Mouse (Mus musculus): ENCODE data around the gene Rnf169. TPM values are rescaled to one million over a fixed set of nuclear protein-coding genes. Genes with fewer than 3 reads are reported as not detected.
A peak's percentile ranks its signal among the peaks of the same experiment; 100 is the strongest.
"Not testable (repeated sequence)": the region's sequence is repeated elsewhere in the genome, so short reads cannot be mapped to it uniquely, and the experiment has no call there.

Rnf169 gene
- total and polyA plus RNA-seq, 3 experiments, result 2.9 to 10.6 (median 9.4) TPM

- DNase-seq, result no peak
- no peak overlapping the region for H3K4me3 ChIP-seq
- H3K27ac ChIP-seq, result 0 out of 2 replicates have a peak overlapping the region, but pooled peaks have one; percentile 11
- TF ChIP-seq POLR2A (IDR thresholded peaks at IDR 0.05; ENCODE audit: insufficient read depth, low read depth, low read length) (no peak), CTCF (IDR thresholded peaks at IDR 0.05) (no peak), EP300 (IDR thresholded peaks at IDR 0.05; ENCODE audit: insufficient read depth, low read depth, low read length) (no peak)
- intact Hi-C loops (cut with DNase I), result loop anchor here (2.0 kb wide), 1 partner anchor 17 kb away; no protein-coding TSS in a partner anchor
- peaks cover 4% of the 10 kb centered on the region for H3K4me1 ChIP-seq (ENCODE audit: control insufficient read depth, insufficient read depth, low read length)
- H3K9ac ChIP-seq (ENCODE audit: low read depth, low read length), result no peak overlapping the region
- no peaks in the 10 kb centered on the region for H3K27me3 ChIP-seq (ENCODE audit: control insufficient read depth, insufficient read depth, low read length)
- 95% methylated on average over 3 of the region's 3 CpGs for WGBS
- H3K79me2 ChIP-seq (replicated peaks; ENCODE audit: control insufficient read depth, insufficient read depth, low read length), result no peaks in the 10 kb centered on the region
- no peaks in the 10 kb centered on the region for H3K36me3 ChIP-seq (ENCODE audit: control insufficient read depth, insufficient read depth, low read length)
Observed at GRCm38 (mm10) chr7:99945939-99946338, 34.3 kb downstream of the Rnf169 start.

DNA sequence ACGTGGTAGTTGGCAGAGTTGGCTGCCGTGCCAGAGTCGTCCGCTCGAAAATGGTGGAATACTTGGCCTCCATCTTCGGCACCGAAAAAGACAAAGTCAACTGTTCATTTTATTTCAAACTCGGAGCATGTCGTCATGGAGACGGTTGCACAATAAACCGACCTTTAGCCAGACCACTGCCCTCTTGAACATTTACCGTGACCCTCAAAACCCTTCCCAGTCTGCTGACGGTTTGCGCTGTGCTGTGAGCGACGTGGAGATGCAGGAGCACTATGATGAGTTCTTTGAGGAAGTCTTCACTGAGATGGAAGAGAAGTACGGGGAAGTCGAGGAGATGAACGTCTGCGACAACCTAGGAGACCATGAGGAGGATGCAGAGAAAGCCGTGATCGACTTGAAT, 35.2 kb downstream of the Rnf169 start:
- H3K27me3 ChIP-seq (ENCODE audit: control insufficient read depth, insufficient read depth, low read length); H3K4me1 ChIP-seq (ENCODE audit: control insufficient read depth, insufficient read depth, low read length); H3K4me3 ChIP-seq; intact Hi-C loops (cut with DNase I); H3K79me2 ChIP-seq (replicated peaks; ENCODE audit: control insufficient read depth, insufficient read depth, low read length); H3K9ac ChIP-seq (ENCODE audit: low read depth, low read length); H3K36me3 ChIP-seq (ENCODE audit: control insufficient read depth, insufficient read depth, low read length); DNase-seq; H3K27ac ChIP-seq: not testable (repeated sequence)
- WGBS, result 96% methylated on average over 22 of the region's 22 CpGs

- WGBS, result 90% methylated on average over 3 of the region's 3 CpGs
Observed at GRCm38 (mm10) chr7:99944520-99944919, 35.7 kb downstream of the Rnf169 start.

GRCm38 (mm10) chr7:99940669-99941068, 39.6 kb downstream of the Rnf169 start:
- Histone ChIP-seq H3K27me3 (ENCODE audit: control insufficient read depth, insufficient read depth, low read length) (no peaks in the 10 kb centered on the region), H3K27ac (no peak overlapping the region), H3K4me1 (ENCODE audit: control insufficient read depth, insufficient read depth, low read length) (no peaks in the 10 kb centered on the region), H3K36me3 (ENCODE audit: control insufficient read depth, insufficient read depth, low read length) (no peaks in the 10 kb centered on the region; the same call in 1 of the 2 replicates), H3K4me3 (no peak overlapping the region), H3K9ac (ENCODE audit: low read depth, low read length) (no peak overlapping the region), H3K79me2 (replicated peaks; ENCODE audit: control insufficient read depth, insufficient read depth, low read length) (no peaks in the 10 kb centered on the region)
- intact Hi-C loops (cut with DNase I), result no loop called here
- DNase-seq, result no peak
- no peak for TF ChIP-seq EP300 (IDR thresholded peaks at IDR 0.05; ENCODE audit: insufficient read depth, low read depth, low read length)
- 100% methylated on average over 1 of the region's 1 CpGs for WGBS

More at GRCm38 (mm10) chr7:99944520-99944919, 35.7 kb downstream of the Rnf169 start:
- Histone ChIP-seq H3K4me3 (no peak overlapping the region), H3K9ac (ENCODE audit: low read depth, low read length) (no peak overlapping the region), H3K4me1 (ENCODE audit: control insufficient read depth, insufficient read depth, low read length) (peaks cover 4% of the 10 kb centered on the region), H3K27me3 (ENCODE audit: control insufficient read depth, insufficient read depth, low read length) (no peaks in the 10 kb centered on the region), H3K79me2 (replicated peaks; ENCODE audit: control insufficient read depth, insufficient read depth, low read length) (no peaks in the 10 kb centered on the region), H3K36me3 (ENCODE audit: control insufficient read depth, insufficient read depth, low read length) (no peaks in the 10 kb centered on the region; the same call in 1 of the 2 replicates), H3K27ac (no peak overlapping the region)
- DNase-seq, result no peak
- TF ChIP-seq CTCF (IDR thresholded peaks at IDR 0.05) (no peak), EP300 (IDR thresholded peaks at IDR 0.05; ENCODE audit: insufficient read depth, low read depth, low read length) (no peak), POLR2A (IDR thresholded peaks at IDR 0.05; ENCODE audit: insufficient read depth, low read depth, low read length) (no peak)
- intact Hi-C loops (cut with DNase I), result no loop called here

DNA sequence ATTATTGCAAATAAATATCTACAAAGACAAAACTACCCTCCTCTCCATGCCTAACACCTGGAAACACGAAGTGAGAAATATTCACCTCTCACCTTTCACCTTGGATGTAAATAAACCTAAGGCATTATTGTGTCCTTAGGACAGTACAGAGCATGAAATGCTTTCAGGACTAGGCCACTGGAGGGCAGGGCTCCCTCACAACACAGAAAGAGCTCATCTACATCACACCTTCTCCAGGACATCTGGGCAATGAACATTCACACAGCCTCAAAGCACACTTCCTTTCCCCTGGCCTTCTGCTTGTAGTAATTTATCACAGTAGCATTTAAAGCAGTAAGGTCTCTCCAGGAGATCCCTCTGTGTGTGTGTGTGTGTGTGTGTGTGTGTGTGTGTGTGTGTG, 44.5 kb downstream of the Rnf169 start:
- H3K36me3 ChIP-seq (ENCODE audit: control insufficient read depth, insufficient read depth, low read length), result no peaks in the 10 kb centered on the region; the same call in 1 of the 2 replicates
- H3K79me2 ChIP-seq (replicated peaks; ENCODE audit: control insufficient read depth, insufficient read depth, low read length), result no peaks in the 10 kb centered on the region
- WGBS, result 94% methylated on average over 1 of the region's 1 CpGs
- H3K9ac ChIP-seq (ENCODE audit: low read depth, low read length), result no peak overlapping the region
- H3K27me3 ChIP-seq (ENCODE audit: control insufficient read depth, insufficient read depth, low read length), result no peaks in the 10 kb centered on the region
- TF ChIP-seq CTCF (IDR thresholded peaks at IDR 0.05) (peak; percentile 64), POLR2A (IDR thresholded peaks at IDR 0.05; ENCODE audit: insufficient read depth, low read depth, low read length) (no peak)
- no peak overlapping the region for H3K27ac ChIP-seq
- DNase-seq, result no peak
- intact Hi-C loops (cut with DNase I), result loop anchor here (2.0 kb wide), 1 partner anchor 45 kb away; the partner anchor contains the start of gene Rnf169
- no peak overlapping the region for H3K4me3 ChIP-seq
- H3K4me1 ChIP-seq (ENCODE audit: control insufficient read depth, insufficient read depth, low read length), result no peaks in the 10 kb centered on the region

- no peaks in the 10 kb centered on the region for H3K36me3 ChIP-seq (ENCODE audit: control insufficient read depth, insufficient read depth, low read length)
- peak; percentile 85 for TF ChIP-seq CTCF (IDR thresholded peaks at IDR 0.05)
- no peak for TF ChIP-seq EP300 (IDR thresholded peaks at IDR 0.05; ENCODE audit: insufficient read depth, low read depth, low read length)
- H3K9ac ChIP-seq (ENCODE audit: low read depth, low read length), result no peak overlapping the region
- H3K79me2 ChIP-seq (replicated peaks; ENCODE audit: control insufficient read depth, insufficient read depth, low read length), result no peaks in the 10 kb centered on the region
- H3K27ac ChIP-seq, result no peak overlapping the region
- DNase-seq, result peak; percentile 64 to 79
- intact Hi-C loops (cut with DNase I), result loop anchor here (1.0 to 10.0 kb wide), 2 partner anchors 54 to 188 kb away; no protein-coding TSS in a partner anchor
- H3K4me1 ChIP-seq (ENCODE audit: control insufficient read depth, insufficient read depth, low read length), result no peaks in the 10 kb centered on the region
- WGBS, result 74% methylated on average over 10 of the region's 10 CpGs
- no peaks in the 10 kb centered on the region for H3K27me3 ChIP-seq (ENCODE audit: control insufficient read depth, insufficient read depth, low read length)
- H3K4me3 ChIP-seq, result no peak overlapping the region
Observed at GRCm38 (mm10) chr7:99926916-99927714, 53.1 kb downstream of the Rnf169 start.

Measured in heart, adult 2 months (tissue).